Mouse (Mus musculus) myocyte (in vitro differentiated cells): ENCODE data around the gene Ncam1. TPM values are rescaled to one million over a fixed set of nuclear protein-coding genes. Genes with fewer than 3 reads are reported as not detected.
A peak's percentile ranks its signal among the peaks of the same experiment; 100 is the strongest.

Experiments used
- H3K27me3 ChIP-seq: one replicate; pipeline ENCODE4 v1.6.1; 2011; ENCODE audit not compliant: control insufficient read depth, insufficient read depth, insufficient read length
- H3K36me3 ChIP-seq: one replicate; pipeline ENCODE4 v1.6.1; 2011; ENCODE audit not compliant: control insufficient read depth, insufficient read depth
- H3K4me2 ChIP-seq: one replicate; pipeline ENCODE4 v1.6.1; 2011; ENCODE audit warnings: low read depth, control low read depth
- H3K4me3 ChIP-seq: one replicate; pipeline ENCODE4 v1.5.1; 2011; ENCODE audit warnings: mild to moderate bottlenecking, control low read depth, moderate library complexity
- H3K79me2 ChIP-seq: one replicate; pipeline ENCODE4 v1.6.1; 2011; ENCODE audit not compliant: control insufficient read depth, insufficient read depth
- H3ac ChIP-seq: one replicate; pipeline ENCODE4 v1.6.1; 2011; ENCODE audit not compliant: control insufficient read depth, insufficient read length
- CEBPB ChIP-seq: IDR thresholded peaks from 2 replicates; pipeline ENCODE4 v1.6.1; 2011; ENCODE audit warnings: mild to moderate bottlenecking, moderate library complexity; ENCODE audit not compliant: poor library complexity, insufficient read depth, severe bottlenecking
- E2F4 ChIP-seq: IDR thresholded peaks from one replicate; pipeline ENCODE4 v1.6.1; 2011; ENCODE audit warnings: mild to moderate bottlenecking, control low read depth, moderate library complexity; ENCODE audit not compliant: insufficient read depth
- MAX ChIP-seq: IDR thresholded peaks from one replicate; pipeline ENCODE4 v1.6.1; 2011; ENCODE audit warnings: low read depth, mild to moderate bottlenecking, control low read depth
- MYOD1 ChIP-seq, 3 experiments: IDR thresholded peaks; one replicate each; pipeline ENCODE4 v1.6.1; 2011; ENCODE audit warnings: control low read depth in 2 of 3, low read depth in 2 of 3, mild to moderate bottlenecking in 2 of 3, moderate library complexity in 1 of 3; ENCODE audit not compliant: insufficient read length in 2 of 3, control insufficient read depth in 1 of 3
- MYOG ChIP-seq, 3 experiments: IDR thresholded peaks; one replicate each; pipeline ENCODE4 v1.6.1; 2011; ENCODE audit warnings: control low read depth in 2 of 3, low read depth in 2 of 3, mild to moderate bottlenecking in 2 of 3; ENCODE audit not compliant: insufficient read length in 2 of 3, control insufficient read depth in 1 of 3, insufficient read depth in 1 of 3
- POLR2A ChIP-seq: IDR thresholded peaks from one replicate; pipeline ENCODE4 v1.6.1; 2011; ENCODE audit warnings: low read depth, mild to moderate bottlenecking, control low read depth, moderate library complexity; ENCODE audit not compliant: insufficient read length
- POLR2AphosphoS2 ChIP-seq: IDR thresholded peaks from one replicate; pipeline ENCODE4 v1.6.1; 2011; ENCODE audit warnings: low read depth, control low read depth; ENCODE audit not compliant: insufficient read length
- REST ChIP-seq: IDR thresholded peaks from one replicate; pipeline ENCODE4 v1.6.1; 2011; ENCODE audit warnings: mild to moderate bottlenecking, control low read depth, moderate library complexity; ENCODE audit not compliant: insufficient read depth, insufficient read length
- SRF ChIP-seq: IDR thresholded peaks from one replicate; pipeline ENCODE4 v1.6.1; 2011; ENCODE audit warnings: low read depth; ENCODE audit not compliant: control insufficient read depth, insufficient read length
- TCF12 ChIP-seq: IDR thresholded peaks from one replicate; pipeline ENCODE4 v1.6.1; 2011; ENCODE audit warnings: mild to moderate bottlenecking, control low read depth; ENCODE audit not compliant: poor library complexity, insufficient read depth, severe bottlenecking
- TCF3 ChIP-seq: IDR thresholded peaks from one replicate; pipeline ENCODE4 v1.6.1; 2011; ENCODE audit warnings: low read depth, control low read depth; ENCODE audit not compliant: insufficient read length
- USF1 ChIP-seq: IDR thresholded peaks from one replicate; pipeline ENCODE4 v1.6.1; 2011; ENCODE audit warnings: low read depth, mild to moderate bottlenecking, control low read depth, moderate library complexity
- polyA plus RNA-seq: library from polyadenylated mRNA; unstranded; fragments of >200 nt; fragmentation: generic; extraction: Trizol; gene quantifications from one replicate; pipeline ENCODE4 v1.2.1, GENCODE M21; 2012; ENCODE audit warnings: missing spikeins

The Ncam1 gene
- polyA plus RNA-seq, 1 experiment = 327 TPM

DNA sequence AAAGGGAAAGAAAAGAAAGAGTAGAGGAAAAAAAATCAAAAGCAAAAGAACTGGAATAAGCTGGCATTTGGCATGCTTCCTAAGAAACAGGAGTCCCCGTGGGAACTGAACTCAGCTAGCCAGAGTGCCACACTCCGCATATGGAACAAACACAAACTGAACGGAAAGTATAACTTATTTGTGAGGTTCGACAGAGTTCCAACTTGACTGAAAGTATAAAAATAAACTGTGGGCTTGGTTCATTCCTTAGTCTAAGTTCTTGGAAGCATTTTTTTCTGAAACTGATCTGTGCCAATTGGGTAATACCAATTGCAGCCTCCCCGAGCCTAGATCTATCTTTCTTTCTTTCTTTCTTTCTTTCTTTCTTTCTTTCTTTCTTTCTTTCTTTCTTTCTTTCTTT is 294.1 kb downstream of the Ncam1 start:
- Histone ChIP-seq H3K27me3 (no peaks in the 10 kb centered on the region), H3K4me2 (no peak overlapping the region), H3K79me2 (no peaks in the 10 kb centered on the region), H3K36me3 (peaks cover 23% of the 10 kb centered on the region), H3ac (no peak overlapping the region), H3K4me3 (no peak overlapping the region)
- no peak for TF ChIP-seq SRF
- no peak for TF ChIP-seq MYOG (IDR thresholded peaks at IDR 0.05; ENCODE audit: control insufficient read depth in 1 of 3, insufficient read depth in 1 of 3, insufficient read length in 2 of 3, low read depth in 2 of 3)
- no peak for TF ChIP-seq POLR2A
- TF ChIP-seq MAX = no peak
- no peak for TF ChIP-seq TCF3
- no peak for TF ChIP-seq POLR2AphosphoS2
- no peak for TF ChIP-seq USF1
- TF ChIP-seq E2F4 = no peak
- TF ChIP-seq MYOD1 (IDR thresholded peaks at IDR 0.05; ENCODE audit: control insufficient read depth in 1 of 3, insufficient read length in 2 of 3, low read depth in 2 of 3) = no peak
- no peak for TF ChIP-seq TCF12
- TF ChIP-seq REST = no peak

DNA sequence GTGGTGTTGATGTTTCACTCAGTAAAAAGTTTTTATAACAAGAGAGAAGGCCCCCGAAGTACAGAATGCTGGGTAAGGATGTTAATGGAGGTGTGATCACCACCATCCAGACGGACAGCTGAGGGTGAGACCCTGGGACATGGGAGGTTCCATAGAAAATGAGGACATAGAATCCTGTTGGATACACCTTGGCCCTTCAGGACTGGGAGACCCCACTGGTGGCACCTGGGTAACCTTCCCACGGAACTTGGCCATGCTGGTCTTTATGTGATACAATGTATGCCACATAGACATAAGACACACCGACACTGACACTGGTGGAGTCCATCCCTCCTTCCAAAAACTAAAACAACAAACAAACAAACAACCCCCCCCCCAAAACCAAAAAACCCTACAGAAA is 296.5 kb downstream of the Ncam1 start:
- TF ChIP-seq CEBPB (no peak), MYOD1 (IDR thresholded peaks at IDR 0.05; ENCODE audit: control insufficient read depth in 1 of 3, insufficient read length in 2 of 3, low read depth in 2 of 3) (no peak), POLR2A (no peak), E2F4 (no peak), POLR2AphosphoS2 (peak; percentile 71), SRF (no peak), TCF12 (no peak)
- H3K4me3 ChIP-seq = no peak overlapping the region
- H3K27me3 ChIP-seq = no peaks in the 10 kb centered on the region

DNA sequence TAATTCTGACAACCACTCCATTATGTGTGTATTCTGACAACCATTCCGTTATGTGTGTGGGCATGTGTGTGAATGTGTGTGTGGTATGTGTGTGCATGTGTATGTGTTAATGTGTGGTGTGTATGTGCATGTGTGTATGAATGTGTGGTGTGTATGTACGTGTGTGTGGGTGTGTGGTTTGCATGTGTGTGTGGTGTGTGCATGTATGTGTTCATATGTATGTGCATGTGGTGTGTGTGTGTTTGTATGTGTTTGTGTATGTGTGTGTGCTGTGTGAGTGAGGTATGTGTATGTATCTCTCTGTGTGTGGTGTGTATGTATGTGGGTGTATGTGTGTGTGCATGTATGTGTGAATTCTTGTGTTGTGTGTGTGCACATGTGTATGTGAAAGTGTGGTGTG is 298.8 kb downstream of the Ncam1 start:
- H3K27me3 ChIP-seq = no peaks in the 10 kb centered on the region
- no peak overlapping the region for H3ac ChIP-seq

More for the DNA sequence above, 296.5 kb downstream of the Ncam1 start:
- peaks cover 13% of the 10 kb centered on the region for H3K36me3 ChIP-seq
- H3K4me2 ChIP-seq = no peak overlapping the region
- no peaks in the 10 kb centered on the region for H3K79me2 ChIP-seq
- H3ac ChIP-seq = no peak overlapping the region

DNA sequence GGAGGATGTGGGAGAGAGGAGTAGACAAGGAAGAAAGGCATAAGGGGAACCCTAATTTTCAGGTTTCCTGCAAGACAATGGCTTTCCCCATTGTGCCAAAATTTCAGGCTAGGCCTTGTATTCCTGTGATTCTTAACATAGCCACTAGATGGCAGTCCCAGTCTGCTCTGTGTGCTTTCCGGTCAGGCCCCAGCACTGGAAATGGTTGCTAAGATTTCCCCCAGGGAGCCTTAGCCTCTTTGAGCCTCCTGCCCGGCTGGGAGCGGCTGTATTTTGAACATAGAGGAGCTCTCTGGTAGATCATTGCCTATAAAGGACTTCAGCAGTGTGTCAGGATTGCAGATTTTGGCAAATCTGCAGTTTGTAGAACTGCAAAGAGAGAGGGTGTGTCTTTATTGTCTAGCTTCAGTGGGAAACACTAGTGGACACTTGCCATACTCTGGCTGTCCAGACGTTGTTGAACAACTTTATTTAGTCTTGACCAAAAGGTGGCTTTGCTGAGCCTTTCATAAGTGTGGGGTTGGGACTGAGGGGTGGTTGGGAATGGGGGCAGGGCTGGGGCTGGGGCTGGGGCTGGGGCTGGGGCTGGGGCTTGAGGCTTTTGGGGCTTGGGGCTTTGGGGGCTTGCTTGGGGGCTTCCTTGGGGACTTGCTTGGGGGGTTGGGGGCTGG is 304.6 kb downstream of the Ncam1 start:
- peak overlapping the region; percentile 48 for H3K4me2 ChIP-seq
- no peaks in the 10 kb centered on the region for H3K36me3 ChIP-seq

More for the DNA sequence above, 298.8 kb downstream of the Ncam1 start:
- Histone ChIP-seq H3K79me2 (no peaks in the 10 kb centered on the region), H3K4me3 (no peak overlapping the region), H3K36me3 (peaks cover 7% of the 10 kb centered on the region), H3K4me2 (no peak overlapping the region)
- TF ChIP-seq POLR2AphosphoS2 (peak; percentile 85), MAX (no peak), POLR2A (peak; percentile 27)

GRCm38 (mm10) chr9:49490609-49491008 is 308.1 kb downstream of the Ncam1 start:
- H3K4me3 ChIP-seq = no peak overlapping the region
- H3ac ChIP-seq = no peak overlapping the region
- TF ChIP-seq TCF3 (no peak), MYOD1 (IDR thresholded peaks at IDR 0.05; ENCODE audit: control insufficient read depth in 1 of 3, insufficient read length in 2 of 3, low read depth in 2 of 3) (peak in 1 of 3 experiments; percentile 27)
- no peaks in the 10 kb centered on the region for H3K27me3 ChIP-seq
- no peak overlapping the region for H3K4me2 ChIP-seq
- H3K79me2 ChIP-seq = no peaks in the 10 kb centered on the region
- H3K36me3 ChIP-seq = no peaks in the 10 kb centered on the region

More for the DNA sequence above, 304.6 kb downstream of the Ncam1 start:
- H3K79me2 ChIP-seq = no peaks in the 10 kb centered on the region
- no peaks in the 10 kb centered on the region for H3K27me3 ChIP-seq
- no peak overlapping the region for H3K4me3 ChIP-seq
- TF ChIP-seq MAX (no peak), POLR2A (no peak), TCF12 (no peak), CEBPB (no peak), MYOD1 (IDR thresholded peaks at IDR 0.05; ENCODE audit: control insufficient read depth in 1 of 3, insufficient read length in 2 of 3, low read depth in 2 of 3) (no peak), REST (no peak), SRF (no peak)
- no peak overlapping the region for H3ac ChIP-seq
